ENCODE assay signal across 18 mouse cellular contexts in the genomic region with DNA sequence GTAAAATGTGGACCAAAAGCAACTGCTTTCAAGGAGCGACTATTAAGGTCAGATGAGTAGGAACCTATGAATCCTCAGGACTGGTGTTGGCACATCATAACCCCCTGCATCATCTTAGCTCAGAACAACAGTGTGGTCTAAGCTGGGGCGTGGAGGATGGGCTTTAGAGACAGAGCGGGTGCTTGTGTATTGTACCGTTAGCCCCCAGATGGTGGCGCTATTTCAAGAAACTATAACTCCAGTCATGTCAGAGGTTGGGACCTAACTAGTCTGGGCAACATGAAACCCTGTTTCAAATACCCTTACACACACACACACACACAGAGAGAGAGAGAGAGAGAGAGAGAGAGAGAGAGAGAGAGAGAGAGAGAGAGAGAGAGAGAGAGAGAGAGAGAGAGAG. TPM values are rescaled to one million over a fixed set of nuclear protein-coding genes. Genes with fewer than 3 reads are reported as not detected.
DNase-seq lines count a peak whose midpoint lies in the region; ATAC-seq and TF ChIP-seq lines count a peak whose summit lies in the region.
"Had no signal": no experiment of that assay in that cellular context is flagged by ENCODE, and none has a peak within 500 bp of the region (broad histone marks: within the 10 kb centered on the region; RNA-seq: fewer than 3 reads in every experiment).

No protein-coding gene starts in this region.

- no peak for TF ChIP-seq POLR2A in lung, adult 2 months (IDR thresholded peaks at IDR 0.05; ENCODE audit: borderline replicate concordance, extremely low read depth, low read depth, low read length)

- no peak for ATAC-seq in forebrain, postnatal 0 days
- no peak for ATAC-seq in forebrain, embryonic 11.5 days (replicated peaks; ENCODE audit: low FRiP score)

- H3K4me2 ChIP-seq in forebrain, postnatal 0 days (ENCODE audit: low read depth): no peak overlapping the region
- no peak overlapping the region for H3K4me2 ChIP-seq in forebrain, embryonic 11.5 days (ENCODE audit: low read depth, low read length, severe bottlenecking)
- H3K4me2 ChIP-seq: forebrain, embryonic 12.5 days; neural tube, embryonic 12.5 days had no signal

- DNase-seq in forebrain, postnatal 0 days: no peak
- DNase-seq in forebrain, embryonic 11.5 days (ENCODE audit: low spot score): no peak
- DNase-seq in lung, postnatal 10 days: peak; percentile 11
- no peak for DNase-seq in lung, adult 2 months
- peak; percentile 84 for DNase-seq in ZHBTc4 (ENCODE audit: low read depth, low spot score)
- DNase-seq in retina, postnatal 1 day: peak; percentile 50
- DNase-seq in ovary, postnatal 10 days (ENCODE audit: low spot score): no peak
- no peak for DNase-seq in adrenal gland, adult 2 months
- DNase-seq: heart, adult 11 months; heart, postnatal 36 days; layer of hippocampus, postnatal 36 days; right cerebral cortex, postnatal 25 days had no signal

- 0 out of 2 replicates have a peak, but pooled peaks cover 3% of the 10 kb centered on the region for H3K9me3 ChIP-seq in forebrain, postnatal 0 days (ENCODE audit: low read length)
- H3K9me3 ChIP-seq in forebrain, embryonic 11.5 days (ENCODE audit: control insufficient read depth, low read length): no peaks in the 10 kb centered on the region
- H3K9me3 ChIP-seq: forebrain, embryonic 12.5 days; midbrain, embryonic 10.5 days; neural tube, embryonic 12.5 days had no signal

- no peaks in the 10 kb centered on the region for H3K4me1 ChIP-seq in forebrain, postnatal 0 days (ENCODE audit: insufficient read depth)
- H3K4me1 ChIP-seq in forebrain, embryonic 11.5 days (replicated peaks; ENCODE audit: control insufficient read depth, insufficient read depth, low read length): no peaks in the 10 kb centered on the region
- no peaks in the 10 kb centered on the region for H3K4me1 ChIP-seq in lung, adult 2 months (ENCODE audit: control insufficient read depth, insufficient read depth, low read length)
- H3K4me1 ChIP-seq: forebrain, embryonic 12.5 days; neural tube, embryonic 12.5 days had no signal

- H3K27ac ChIP-seq in forebrain, postnatal 0 days (ENCODE audit: low read depth, low read length): no peak overlapping the region
- no peak overlapping the region for H3K27ac ChIP-seq in forebrain, embryonic 11.5 days (ENCODE audit: low read depth, low read length)
- H3K27ac ChIP-seq: forebrain, embryonic 12.5 days; midbrain, embryonic 10.5 days; neural tube, embryonic 12.5 days had no signal

- H3K27me3 ChIP-seq in forebrain, postnatal 0 days (ENCODE audit: insufficient read depth, low read length): no peaks in the 10 kb centered on the region
- no peaks in the 10 kb centered on the region for H3K27me3 ChIP-seq in forebrain, embryonic 11.5 days (ENCODE audit: control insufficient read depth, insufficient read depth, low read length)
- H3K27me3 ChIP-seq: forebrain, embryonic 12.5 days; neural tube, embryonic 12.5 days had no signal

- H3K9ac ChIP-seq in forebrain, postnatal 0 days: no peak overlapping the region
- no peak overlapping the region for H3K9ac ChIP-seq in forebrain, embryonic 11.5 days (ENCODE audit: low read length)
- H3K9ac ChIP-seq: forebrain, embryonic 12.5 days; neural tube, embryonic 12.5 days had no signal

- TF ChIP-seq CTCF in forebrain, postnatal 0 days (IDR thresholded peaks at IDR 0.05; ENCODE audit: low read depth): peak; percentile 25
- no peak for TF ChIP-seq CTCF in lung, adult 2 months (IDR thresholded peaks at IDR 0.05; ENCODE audit: insufficient read depth, low read length)

- H3K36me3 ChIP-seq in forebrain, postnatal 0 days (ENCODE audit: insufficient read depth): no peaks in the 10 kb centered on the region
- no peaks in the 10 kb centered on the region for H3K36me3 ChIP-seq in forebrain, embryonic 11.5 days (ENCODE audit: control insufficient read depth, insufficient read depth, low read length)
- H3K36me3 ChIP-seq: forebrain, embryonic 12.5 days; midbrain, embryonic 10.5 days; neural tube, embryonic 12.5 days had no signal

- 27% methylated on average over 5 of the region's 5 CpGs for WGBS in forebrain, postnatal 0 days
- 25% methylated on average over 5 of the region's 5 CpGs for WGBS in forebrain, embryonic 11.5 days
- 33% methylated on average over 5 of the region's 5 CpGs for WGBS in lung, adult 2 months

- H3K4me3 ChIP-seq in forebrain, postnatal 0 days (ENCODE audit: low read depth, low read length): no peak overlapping the region
- no peak overlapping the region for H3K4me3 ChIP-seq in forebrain, embryonic 11.5 days (ENCODE audit: low read depth, low read length)
- H3K4me3 ChIP-seq in lung, adult 2 months (replicated peaks; ENCODE audit: extremely low read depth, low read depth, low read length): no peak overlapping the region
- H3K4me3 ChIP-seq: forebrain, embryonic 12.5 days; midbrain, embryonic 10.5 days; neural tube, embryonic 12.5 days had no signal

RNA-seq across cellular contexts. Expression of a gene that starts 18.5 kb away (rescaled TPM):
- 0.08 TPM in 1 of 2 replicates, not detected in the other for total RNA-seq in forebrain, postnatal 0 days (2014; rRNA removed)
- 0.08 and 0.28 TPM in 2 replicates for polyA plus RNA-seq in forebrain, postnatal 0 days (2015; fragmentation: Nextera tagmentation; extraction: Ambion mirVana)
- polyA plus RNA-seq in forebrain, embryonic 11.5 days (2014; fragmentation: Nextera tagmentation; extraction: Ambion mirVana): 0.39 TPM in 1 of 2 replicates, not detected in the other
- not detected in 2 replicates for polyA plus RNA-seq in lung, adult 2 months (2012; rRNA removed)
- total RNA-seq in adrenal gland, adult 2 months (2021): not detected
- polyA plus RNA-seq in adrenal gland, adult 2 months (2012; rRNA removed): not detected in 2 replicates
- total RNA-seq: heart, postnatal 36 days; layer of hippocampus, postnatal 36 days had no signal
- polyA plus RNA-seq: cortical plate, adult 2 months; forebrain, embryonic 12.5 days; kidney, embryonic 14.5 days; neural tube, embryonic 12.5 days; stomach, embryonic 14.5 days had no signal

RNA-seq across cellular contexts. Expression of a gene that starts 38.3 kb away (rescaled TPM):
- total RNA-seq in forebrain, postnatal 0 days (2014; rRNA removed): 12.7 and 14.0 TPM in 2 replicates
- polyA plus RNA-seq in forebrain, postnatal 0 days (2015; fragmentation: Nextera tagmentation; extraction: Ambion mirVana): 22.5 and 24.2 TPM in 2 replicates
- 83.4 and 86.8 TPM in 2 replicates for polyA plus RNA-seq in forebrain, embryonic 11.5 days (2014; fragmentation: Nextera tagmentation; extraction: Ambion mirVana)
- polyA plus RNA-seq in lung, adult 2 months (2012; rRNA removed): 42.2 and 66.5 TPM in 2 replicates
- 1 to 10 TPM in 1 of 2 experiments, under 1 TPM in 1; 0.93 to 1.0 TPM for total RNA-seq in adrenal gland, adult 2 months (2021)
- 6.2 and 7.1 TPM in 2 replicates for polyA plus RNA-seq in adrenal gland, adult 2 months (2012; rRNA removed)

Comparison
In these comparisons a context has a peak if more than half of its experiments do, and no peak if none do; other contexts are left out.
1. DNase-seq: peak in lung, postnatal 10 days (single experiment), ZHBTc4 (single experiment) and retina, postnatal 1 day (single experiment); none in forebrain, postnatal 0 days (single experiment), forebrain, embryonic 11.5 days (single experiment), lung, adult 2 months (single experiment), ovary, postnatal 10 days (single experiment) and adrenal gland, adult 2 months (single experiment).